Mouse (Mus musculus) liver, postnatal 0 days (tissue): Measurements from ENCODE around the gene Hbs1l.

Source experiments
- CTCF ChIP-seq: sonication (generic); IDR thresholded peaks from 2 replicates; pipeline ENCODE4 v1.5.1; 2016; ENCODE audit warnings: antibody characterized with exemption, low read depth
- EP300 ChIP-seq: IDR thresholded peaks from 2 replicates; pipeline ENCODE4 v1.6.1; 2016; ENCODE audit warnings: antibody characterized with exemption, low read depth, mild to moderate bottlenecking

DNA sequence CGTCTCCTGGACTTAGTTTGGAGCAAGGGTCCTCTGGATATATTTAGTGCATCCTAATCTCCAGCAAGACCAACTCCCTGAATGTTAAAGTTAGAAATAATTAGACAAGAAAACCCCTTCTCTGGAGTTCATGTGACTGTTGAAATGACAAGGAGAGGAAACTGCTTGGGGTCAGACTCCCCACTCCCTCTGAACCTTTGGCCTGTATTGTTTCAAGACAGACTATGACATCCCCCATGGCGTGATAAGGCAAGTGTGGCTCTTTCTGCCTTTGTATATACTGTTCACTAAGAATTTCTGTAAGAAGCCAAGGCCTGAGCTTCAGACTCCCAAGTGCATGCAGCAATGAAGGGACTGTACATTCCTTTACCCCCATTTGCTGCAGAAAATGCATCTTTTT lies 104.7 kb downstream of the Hbs1l start:
- TF ChIP-seq CTCF (no peak), EP300 (no peak)
